Mouse (Mus musculus): ENCODE results near the gene 4931406C07Rik.

DNA sequence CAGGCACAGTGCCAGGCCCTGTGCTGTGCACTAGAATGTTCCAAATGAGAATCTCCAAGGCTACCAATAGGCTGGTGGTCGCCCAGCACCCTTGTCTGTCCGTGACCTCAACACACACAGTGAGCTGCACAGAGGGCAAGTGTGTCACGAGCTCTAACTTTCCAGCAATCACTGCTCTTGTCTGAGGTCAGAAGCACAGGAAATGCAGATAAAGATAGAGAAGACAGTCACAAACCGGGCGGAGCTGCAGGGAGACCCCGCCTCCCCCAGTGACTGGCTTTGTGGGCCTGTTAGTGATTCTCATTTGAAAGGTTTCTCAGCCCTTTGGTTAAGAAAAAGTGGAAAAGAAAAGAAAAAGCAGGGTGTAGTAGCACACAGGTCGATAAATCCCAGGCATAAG, 55.9 kb downstream of the 4931406C07Rik start:
- TF ChIP-seq CTCF (conservative IDR thresholded peaks at IDR 0.05; ENCODE audit: insufficient read depth, insufficient read length, low read depth, low read length) (no peak), POLR2A (IDR thresholded peaks at IDR 0.05; ENCODE audit: low read depth, low read length) (no peak)
